Mouse (Mus musculus) heart, adult 2 months (tissue): ENCODE measurements around the gene Cadps2.

Experiments
- EP300 ChIP-seq: fragments of 200-500 bp; IDR thresholded peaks from 2 replicates; pipeline ENCODE4 v1.6.1; 2011; ENCODE audit warnings: low read depth, low read length, control low read depth; ENCODE audit not compliant: insufficient read depth
- POLR2A ChIP-seq: fragments of 200-500 bp; IDR thresholded peaks from 2 replicates; pipeline ENCODE4 v1.6.1; 2011; ENCODE audit warnings: mild to moderate bottlenecking, low read depth, low read length, control low read depth; ENCODE audit not compliant: insufficient read depth

GRCm38 (mm10) chr6:23569686-23570085 is 269.5 kb downstream of the Cadps2 start:
- TF ChIP-seq POLR2A: no peak
- no peak for TF ChIP-seq EP300
